Mouse (Mus musculus) kidney, postnatal 0 days (tissue): ENCODE measurements around the gene Cldn13. TPM values are rescaled to one million over a fixed set of nuclear protein-coding genes. Genes with fewer than 3 reads are reported as not detected.

ENCODE experiments used
- ATAC-seq: fragments of 200-750 bp; cut with Nextera tagmentation; replicated peaks from 2 replicates; pipeline ENCODE4 v1.8.0; 2017; ENCODE audit warnings: low read depth, moderate number of reproducible peaks, moderate TSS enrichment, moderate library complexity; ENCODE audit not compliant: low FRiP score
- DNase-seq: peaks from one replicate; pipeline ENCODE4 v3.0.0-alpha.2; 2016; ENCODE audit warnings: low spot score
- H3K27ac ChIP-seq: fragments of 300-500 bp; sonication (generic); 2 replicates; pipeline ENCODE4 v1.5.1; 2014; ENCODE audit warnings: mild to moderate bottlenecking
- H3K27me3 ChIP-seq: fragments of 300-500 bp; sonication (generic); 2 replicates; pipeline ENCODE4 v1.6.1; 2014; ENCODE audit warnings: low read length, mixed read lengths; ENCODE audit not compliant: insufficient read depth
- H3K36me3 ChIP-seq: fragments of 300-500 bp; sonication (generic); 2 replicates; pipeline ENCODE4 v1.6.1; 2014; ENCODE audit warnings: low read length, mixed read lengths; ENCODE audit not compliant: insufficient read depth
- H3K4me1 ChIP-seq: fragments of 300-500 bp; sonication (generic); replicated peaks from 2 replicates; pipeline ENCODE4 v1.6.1; 2014; ENCODE audit warnings: antibody characterized with exemption, low read length, mixed read lengths; ENCODE audit not compliant: insufficient read depth
- H3K4me2 ChIP-seq: fragments of 300-500 bp; sonication (generic); 2 replicates; pipeline ENCODE4 v1.6.1; 2014; ENCODE audit warnings: mild to moderate bottlenecking, low read length, moderate library complexity, mixed read lengths
- H3K4me3 ChIP-seq: fragments of 300-500 bp; sonication (generic); replicated peaks from 2 replicates; pipeline ENCODE4 v1.5.1; 2014; ENCODE audit warnings: low read depth, low read length
- H3K9ac ChIP-seq: fragments of 300-500 bp; sonication (generic); 2 replicates; pipeline ENCODE4 v1.6.1; 2014; ENCODE audit warnings: low read depth, low read length
- H3K9me3 ChIP-seq: fragments of 300-500 bp; sonication (generic); replicated peaks from 2 replicates; pipeline ENCODE4 v1.6.1; 2016; ENCODE audit warnings: low read length, inconsistent platforms, mixed read lengths
- CTCF ChIP-seq: IDR thresholded peaks from 2 replicates; pipeline ENCODE4 v1.5.1; 2016; ENCODE audit warnings: antibody characterized with exemption, low read depth, mild to moderate bottlenecking, moderate library complexity
- WGBS: fragments of 180-500 bp; shearing (Covaris S2); extraction: QIAGEN DNeasy Blood & Tissue Kit; methylation state at CpG from one replicate; pipeline ENCODE4 v1.1.7; 2014; 5-methylcytosine and 5-hydroxymethylcytosine counted together
- polyA plus RNA-seq: library from polyadenylated mRNA; unstranded; fragments of >200 nt; fragmentation: Nextera tagmentation; extraction: Ambion mirVana; gene quantifications from 2 replicates; pipeline ENCODE4 v1.2.1, GENCODE M21; 2015

Cldn13 gene
- polyA plus RNA-seq, 1 experiment from 2014 or later, result 0.14 TPM

GRCm38 (mm10) chr5:134919097-134919496 is 3.8 kb upstream of the Cldn13 start:
- Histone ChIP-seq H3K9me3 (no peaks in the 10 kb centered on the region), H3K36me3 (no peaks in the 10 kb centered on the region), H3K4me2 (no peak overlapping the region), H3K27me3 (no peaks in the 10 kb centered on the region), H3K4me1 (no peaks in the 10 kb centered on the region), H3K4me3 (no peak overlapping the region), H3K9ac (no peak overlapping the region), H3K27ac (no peak overlapping the region)
- WGBS, result 83% methylated on average over 3 of the region's 3 CpGs
- TF ChIP-seq CTCF, result no peak
- DNase-seq (no peak), ATAC-seq (no peak)

GRCm38 (mm10) chr5:134918071-134918832 is 2.9 kb upstream of the Cldn13 start:
- Histone ChIP-seq H3K4me3 (no peak overlapping the region), H3K27me3 (no peaks in the 10 kb centered on the region), H3K36me3 (no peaks in the 10 kb centered on the region), H3K9me3 (no peaks in the 10 kb centered on the region), H3K4me2 (no peak overlapping the region), H3K27ac (no peak overlapping the region), H3K4me1 (no peaks in the 10 kb centered on the region), H3K9ac (no peak overlapping the region)
- peak; percentile 49 for ATAC-seq
- peak; percentile 83 for TF ChIP-seq CTCF
- 48% methylated on average over 16 of the region's 16 CpGs for WGBS
- DNase-seq, result peak; percentile 78

DNA sequence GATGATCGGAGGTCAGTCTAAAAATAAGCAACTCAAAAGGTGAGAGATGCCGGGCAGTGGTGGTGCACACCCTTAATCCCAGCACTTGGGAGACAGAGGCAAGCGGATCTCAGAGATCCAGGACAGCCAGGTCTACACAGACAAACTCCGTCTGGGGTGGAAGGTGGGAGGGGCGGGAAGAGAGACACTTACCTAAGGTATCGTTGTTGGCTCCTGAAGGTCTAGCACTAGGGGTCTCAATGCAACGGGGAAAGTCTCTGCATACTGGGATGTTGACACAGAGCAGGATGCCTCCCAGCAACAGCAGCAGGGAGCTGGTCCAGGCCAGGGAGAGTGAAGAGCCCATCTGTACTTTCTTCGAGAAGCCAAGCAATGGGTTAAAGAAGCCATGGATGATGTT is 816 bp downstream of the Cldn13 start:
- Histone ChIP-seq H3K27ac (no peak overlapping the region), H3K27me3 (no peaks in the 10 kb centered on the region), H3K9ac (no peak overlapping the region), H3K4me1 (no peaks in the 10 kb centered on the region), H3K9me3 (no peaks in the 10 kb centered on the region), H3K4me3 (no peak overlapping the region), H3K36me3 (no peaks in the 10 kb centered on the region), H3K4me2 (no peak overlapping the region)
- no peak for ATAC-seq
- no peak for DNase-seq
- no peak for TF ChIP-seq CTCF
- WGBS, result 88% methylated on average over 8 of the region's 8 CpGs

GRCm38 (mm10) chr5:134913753-134914152 is 1.6 kb downstream of the Cldn13 start:
- Histone ChIP-seq H3K27me3 (no peaks in the 10 kb centered on the region), H3K36me3 (no peaks in the 10 kb centered on the region), H3K4me2 (no peak overlapping the region), H3K4me1 (no peaks in the 10 kb centered on the region), H3K9me3 (no peaks in the 10 kb centered on the region), H3K27ac (no peak overlapping the region), H3K9ac (no peak overlapping the region), H3K4me3 (no peak overlapping the region)
- DNase-seq (no peak), ATAC-seq (no peak)
- WGBS, result 85% methylated on average over 4 of the region's 4 CpGs
- no peak for TF ChIP-seq CTCF

DNA sequence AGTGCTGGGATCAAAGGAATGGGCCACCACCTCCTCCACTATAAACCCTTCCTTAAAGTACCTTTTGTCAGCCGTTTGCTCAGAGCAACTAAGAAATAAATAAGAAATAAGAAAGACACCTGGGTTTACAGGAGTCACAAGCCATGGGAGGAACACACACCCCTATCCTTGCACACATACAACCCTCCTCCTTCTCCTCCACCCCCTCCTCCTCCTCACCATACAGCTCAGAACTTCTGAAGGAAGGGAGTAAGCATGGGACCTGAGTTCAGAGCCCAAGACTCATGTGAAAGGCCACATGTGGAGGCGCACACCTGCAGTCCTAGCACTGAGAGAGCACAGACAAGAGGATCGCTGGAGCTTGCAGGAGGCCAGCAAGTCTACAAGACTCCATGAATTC is 2.0 kb downstream of the Cldn13 start:
- H3K9ac ChIP-seq, result no peak overlapping the region
- TF ChIP-seq CTCF, result no peak
- no peak overlapping the region for H3K4me3 ChIP-seq
- H3K4me1 ChIP-seq, result no peaks in the 10 kb centered on the region
- H3K36me3 ChIP-seq, result no peaks in the 10 kb centered on the region
- H3K27ac ChIP-seq, result no peak overlapping the region
- H3K4me2 ChIP-seq, result no peak overlapping the region
- no peaks in the 10 kb centered on the region for H3K27me3 ChIP-seq
- ATAC-seq, result no peak
- H3K9me3 ChIP-seq, result no peaks in the 10 kb centered on the region
- 78% methylated on average over 3 of the region's 3 CpGs for WGBS
- no peak for DNase-seq

DNA sequence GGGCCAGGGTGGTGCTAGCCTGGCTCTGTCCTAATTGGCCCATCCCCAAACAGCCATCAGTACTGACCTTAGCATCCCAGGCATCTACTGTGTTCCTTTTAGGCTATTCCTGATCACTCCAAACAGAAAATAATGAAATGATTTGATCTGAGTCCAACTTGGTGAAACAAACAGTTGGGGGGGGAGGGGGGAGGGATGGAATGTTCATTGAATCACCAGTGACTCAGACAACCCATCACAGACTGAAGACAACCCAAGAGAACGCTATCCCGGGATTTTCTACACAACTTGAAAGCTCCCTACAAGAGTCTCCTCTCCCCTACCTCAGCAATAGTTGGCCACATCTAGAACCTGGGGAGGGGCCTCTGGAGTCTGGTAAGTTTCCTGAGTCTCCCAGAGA is 3.4 kb downstream of the Cldn13 start:
- Histone ChIP-seq H3K4me2 (no peak overlapping the region), H3K9ac (no peak overlapping the region), H3K4me3 (no peak overlapping the region), H3K27ac (no peak overlapping the region), H3K9me3 (no peaks in the 10 kb centered on the region), H3K27me3 (no peaks in the 10 kb centered on the region), H3K36me3 (no peaks in the 10 kb centered on the region), H3K4me1 (no peaks in the 10 kb centered on the region)
- TF ChIP-seq CTCF, result no peak
- no peak for ATAC-seq
- DNase-seq, result no peak
- WGBS, result 84% methylated on average over 2 of the region's 2 CpGs

DNA sequence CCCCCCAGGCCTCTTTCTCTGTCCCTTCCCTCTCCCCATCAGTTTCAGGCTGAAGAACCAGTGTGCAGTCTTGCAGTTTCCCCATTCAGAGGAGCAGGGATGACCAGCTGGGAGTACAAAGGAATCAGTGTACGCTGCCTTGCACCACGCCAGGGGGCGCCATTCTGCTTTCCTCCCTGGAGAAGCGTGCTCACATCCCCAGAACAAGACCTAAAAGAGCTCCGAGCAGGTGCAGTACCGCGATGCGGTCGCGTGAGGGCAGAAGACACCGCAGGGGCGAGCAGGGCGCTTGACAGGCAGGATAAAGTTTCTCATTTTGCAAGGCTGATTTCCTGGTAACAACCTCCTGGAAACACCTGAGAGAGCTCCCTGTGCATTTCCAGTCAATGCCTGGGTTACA is 8.2 kb downstream of the Cldn13 start:
- Histone ChIP-seq H3K4me3 (no peak overlapping the region), H3K9me3 (no peaks in the 10 kb centered on the region), H3K36me3 (no peaks in the 10 kb centered on the region), H3K4me2 (no peak overlapping the region), H3K4me1 (no peaks in the 10 kb centered on the region), H3K27me3 (no peaks in the 10 kb centered on the region), H3K9ac (no peak overlapping the region), H3K27ac (no peak overlapping the region)
- under 1% methylated on average over 13 of the region's 13 CpGs for WGBS
- peak; percentile 100 for TF ChIP-seq CTCF
- peak; percentile 60; the same call in 1 of the 2 replicates for ATAC-seq
- DNase-seq, result peak; percentile 95
